Mouse (Mus musculus) T-cell, adult 2 months (primary cell): ENCODE results near the gene Myoz1.

Source experiments
- DNase-seq: peaks from one replicate; pipeline ENCODE4 v3.0.0; 2022; ENCODE audit warnings: low spot score

The Myoz1 gene

GRCm38 (mm10) chr14:20672990-20673389, 16.6 kb upstream of the Myoz1 start:
- peak; percentile 53 for DNase-seq

GRCm38 (mm10) chr14:20668154-20668810, 11.9 kb upstream of the Myoz1 start, which contains the start of gene Synpo2l:
Gene Synpo2l, minus strand, starts transcription at chr14:20668354.
- no peak for DNase-seq

GRCm38 (mm10) chr14:20667469-20667868, 11.1 kb upstream of the Myoz1 start:
- DNase-seq, result no peak

GRCm38 (mm10) chr14:20664436-20664835, 8.1 kb upstream of the Myoz1 start:
- DNase-seq, result no peak

- no peak for DNase-seq
Observed at GRCm38 (mm10) chr14:20663601-20664000, 7.3 kb upstream of the Myoz1 start.

GRCm38 (mm10) chr14:20662740-20663139, 6.4 kb upstream of the Myoz1 start:
- DNase-seq, result no peak

- no peak for DNase-seq
Observed at GRCm38 (mm10) chr14:20661661-20662331, 5.5 kb upstream of the Myoz1 start.

- DNase-seq, result peak; percentile 88
Observed at GRCm38 (mm10) chr14:20660827-20661660, 4.7 kb upstream of the Myoz1 start.

- no peak for DNase-seq
Observed at GRCm38 (mm10) chr14:20659687-20660086, 3.3 kb upstream of the Myoz1 start.

- DNase-seq, result no peak
Observed at GRCm38 (mm10) chr14:20658902-20659301, 2.6 kb upstream of the Myoz1 start.

- peak; percentile 32 for DNase-seq
Observed at GRCm38 (mm10) chr14:20658326-20658725, 2.0 kb upstream of the Myoz1 start.

GRCm38 (mm10) chr14:20655731-20656130, 609 bp downstream of the Myoz1 start:
- no peak for DNase-seq

GRCm38 (mm10) chr14:20654690-20655421, 1.5 kb downstream of the Myoz1 start:
- DNase-seq, result no peak

GRCm38 (mm10) chr14:20651722-20652256, 4.6 kb downstream of the Myoz1 start:
- no peak for DNase-seq

- DNase-seq, result no peak
Observed at GRCm38 (mm10) chr14:20651000-20651399, 5.3 kb downstream of the Myoz1 start.

- no peak for DNase-seq
Observed at GRCm38 (mm10) chr14:20646381-20646780, 10.0 kb downstream of the Myoz1 start.

GRCm38 (mm10) chr14:20645547-20645946, 10.8 kb downstream of the Myoz1 start:
- no peak for DNase-seq

- no peak for DNase-seq
Observed at GRCm38 (mm10) chr14:20641438-20641875, 14.9 kb downstream of the Myoz1 start.

- peak; percentile 98 for DNase-seq
Observed at GRCm38 (mm10) chr14:20640644-20641437, 15.5 kb downstream of the Myoz1 start, which contains the start of gene Usp54. Gene Usp54, minus strand, starts transcription at chr14:20641063.

GRCm38 (mm10) chr14:20639918-20640619, 16.3 kb downstream of the Myoz1 start:
- peak; percentile 66 for DNase-seq
